Mouse (Mus musculus) embryo, embryonic 11 days (tissue): ENCODE data around the gene Kif13a.
A peak's percentile ranks its signal among the peaks of the same experiment; 100 is the strongest.

Source experiments
- DNase-seq: peaks from one replicate; pipeline ENCODE4 v3.0.0-alpha.2; 2015

Gene Kif13a

GRCm38 (mm10) chr13:46880736-46881135, 48.9 kb downstream of the Kif13a start:
- DNase-seq = peak; percentile 38

DNA sequence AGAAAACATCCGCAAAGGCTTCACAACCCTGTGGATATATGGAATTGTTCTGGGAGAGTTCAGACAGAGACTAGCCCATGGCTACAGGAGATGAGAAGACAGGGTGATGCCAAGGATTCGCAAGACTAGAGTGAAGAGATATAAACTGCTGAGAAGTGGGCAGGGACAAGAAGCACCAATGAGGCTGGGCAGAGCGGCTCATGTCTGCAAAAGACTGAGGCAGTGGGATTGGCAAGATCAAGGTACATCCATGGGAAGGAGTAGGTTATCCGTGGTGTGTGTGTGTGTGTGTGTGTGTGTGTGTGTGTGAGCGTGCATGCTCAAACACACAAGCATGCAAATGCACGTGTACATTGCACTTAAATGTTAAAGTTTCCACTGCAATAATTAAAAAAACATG, 49.4 kb downstream of the Kif13a start:
- no peak for DNase-seq

GRCm38 (mm10) chr13:46877049-46877448, 52.6 kb downstream of the Kif13a start:
- no peak for DNase-seq

DNA sequence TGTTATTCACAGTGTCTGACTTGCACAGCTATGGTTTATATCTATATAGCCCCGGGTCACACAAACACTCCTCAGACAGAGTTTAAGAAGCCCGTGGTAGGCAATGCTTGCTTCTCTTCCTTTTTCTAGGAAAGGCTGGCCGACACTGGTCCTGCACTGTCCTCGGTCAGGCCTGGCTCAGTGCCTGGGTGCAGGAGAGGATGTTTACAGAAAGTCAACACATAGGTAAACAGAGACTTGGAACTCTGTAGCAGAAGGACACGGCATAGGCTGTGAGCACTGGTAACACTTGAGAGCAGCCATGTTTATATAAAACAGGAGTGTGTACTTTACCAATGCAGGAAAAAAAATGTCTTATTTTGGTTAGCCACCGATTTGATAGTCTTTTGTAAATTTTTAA, 54.3 kb downstream of the Kif13a start:
- DNase-seq = no peak

GRCm38 (mm10) chr13:46872732-46873131, 56.9 kb downstream of the Kif13a start:
- no peak for DNase-seq

GRCm38 (mm10) chr13:46872194-46872593, 57.5 kb downstream of the Kif13a start:
- peak; percentile 41 for DNase-seq

DNA sequence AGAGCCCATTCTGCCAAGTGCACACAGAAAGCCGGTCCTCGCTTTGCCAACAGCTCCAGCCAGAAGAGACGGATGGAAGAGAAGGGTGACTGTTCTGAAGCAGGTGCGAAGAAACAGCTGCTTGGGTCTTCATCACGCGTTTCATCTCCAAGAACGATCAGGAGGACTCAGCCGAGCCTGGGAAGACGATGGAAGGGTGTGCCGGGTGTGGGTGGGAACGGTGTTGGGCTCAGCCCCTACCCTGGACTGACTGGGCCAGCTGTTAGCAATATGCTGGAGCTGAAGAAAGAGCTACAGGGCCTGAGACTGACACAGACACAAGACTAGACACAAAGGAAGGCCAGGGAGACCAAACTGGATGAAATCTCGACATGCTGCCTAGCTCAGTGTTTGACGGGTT, 60.2 kb downstream of the Kif13a start:
- no peak for DNase-seq

DNA sequence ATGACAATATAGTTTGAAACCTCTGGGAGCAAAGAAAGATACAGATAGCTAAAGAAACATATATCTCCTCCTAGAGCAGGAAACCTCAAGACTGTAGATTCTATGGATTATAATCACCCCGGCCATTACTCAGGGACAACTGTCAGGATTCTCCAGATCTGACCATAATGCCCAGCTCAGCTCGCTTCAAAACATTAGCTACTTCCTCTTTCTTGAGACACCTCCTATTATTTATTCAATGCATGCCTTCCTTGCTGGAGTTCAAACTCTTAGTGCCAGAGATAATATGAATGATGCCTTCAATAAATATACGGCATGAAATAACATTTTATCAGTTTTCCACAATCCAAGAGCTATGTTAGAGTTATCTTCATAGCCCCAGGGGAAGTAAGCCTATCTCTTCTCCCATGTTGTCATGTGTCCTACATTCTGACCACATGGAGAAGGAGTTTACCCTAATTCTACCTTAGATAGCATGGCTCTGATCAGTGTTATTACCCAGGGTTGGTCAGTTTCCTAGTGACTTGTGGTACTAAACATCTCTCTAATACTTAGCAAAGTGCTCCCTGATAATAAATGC, 66.4 kb downstream of the Kif13a start:
- no peak for DNase-seq

DNA sequence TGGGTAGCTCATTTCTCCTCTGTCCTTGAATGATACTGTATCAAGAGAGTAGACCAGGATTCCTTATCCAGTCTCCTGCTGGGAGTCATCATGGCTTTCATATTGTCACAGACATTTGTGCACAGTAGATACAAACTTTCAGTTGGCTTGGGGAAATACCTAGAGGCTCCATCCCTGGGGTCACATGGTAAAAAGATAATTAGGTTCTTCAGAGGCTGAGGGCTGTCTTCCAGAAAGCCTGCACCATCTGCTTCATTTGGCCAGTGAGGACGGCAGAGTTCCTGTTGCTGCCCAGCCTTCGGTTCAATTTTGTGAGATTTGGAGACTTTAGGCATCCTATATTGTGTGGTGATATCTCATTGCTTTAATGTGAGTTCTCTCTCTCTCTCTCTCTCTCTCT, 69.8 kb downstream of the Kif13a start:
- no peak for DNase-seq

- no peak for DNase-seq
Measured at GRCm38 (mm10) chr13:46859173-46859572, 70.5 kb downstream of the Kif13a start.

- no peak for DNase-seq
Measured at GRCm38 (mm10) chr13:46858835-46859152, 70.9 kb downstream of the Kif13a start.

DNA sequence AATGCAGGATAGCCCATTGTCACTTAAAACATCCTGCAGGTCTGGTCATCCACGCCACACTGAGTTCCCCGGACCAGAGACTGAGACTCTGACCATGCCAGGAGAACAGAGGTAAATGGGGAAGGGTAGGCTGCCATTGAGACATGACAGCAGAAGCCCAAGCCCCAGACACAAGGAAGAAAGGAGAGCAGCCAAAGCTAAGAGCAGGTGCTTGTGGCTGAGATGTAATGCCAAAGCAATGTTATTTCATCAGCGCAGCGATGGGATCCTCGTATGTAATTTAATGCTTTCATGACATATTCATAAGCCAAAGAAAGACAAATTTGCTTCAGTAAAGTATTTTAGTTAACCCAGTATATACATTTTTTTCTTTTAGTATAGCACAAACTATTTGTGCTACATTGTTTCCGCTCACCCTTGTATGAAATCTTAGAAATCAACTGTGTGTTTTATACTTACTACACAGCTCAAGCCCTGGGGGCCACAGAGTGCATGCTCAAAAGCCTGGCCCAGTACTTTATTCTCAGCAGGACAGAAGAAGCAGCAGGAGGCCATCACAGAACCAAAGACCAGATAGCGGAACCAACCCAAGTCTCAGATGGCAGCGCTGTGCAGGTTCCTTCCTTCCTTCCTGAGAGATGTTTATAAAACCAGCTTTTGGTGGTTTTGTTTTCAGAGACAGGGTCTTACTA, 71.4 kb downstream of the Kif13a start:
- DNase-seq = no peak

GRCm38 (mm10) chr13:46854456-46854855, 75.2 kb downstream of the Kif13a start:
- no peak for DNase-seq

- no peak for DNase-seq
Measured at GRCm38 (mm10) chr13:46852470-46852869, 77.2 kb downstream of the Kif13a start.

DNA sequence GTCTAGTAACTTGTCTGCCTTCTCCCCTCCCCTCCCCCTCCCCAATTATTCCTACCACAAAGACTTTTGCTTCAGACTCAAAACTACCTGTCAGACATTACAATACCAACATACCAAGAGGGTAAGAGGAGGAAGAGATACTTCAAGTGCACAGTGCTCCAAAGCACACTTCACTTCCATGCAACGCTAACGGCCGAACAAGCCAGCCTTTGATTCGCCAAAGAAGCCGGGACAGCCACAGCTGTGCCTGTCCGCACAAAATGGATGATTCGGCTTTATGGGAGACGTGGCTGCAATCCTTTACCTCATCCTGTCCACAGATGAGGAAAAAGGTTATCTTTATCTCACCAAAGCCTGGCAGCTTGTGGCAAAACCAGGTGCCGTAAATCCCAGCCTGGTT, 84.2 kb downstream of the Kif13a start:
- DNase-seq = no peak

- DNase-seq = no peak
Measured at GRCm38 (mm10) chr13:46844561-46845235, 85.0 kb downstream of the Kif13a start.

GRCm38 (mm10) chr13:46843646-46844045, 86.0 kb downstream of the Kif13a start:
- no peak for DNase-seq

- DNase-seq = no peak
Measured at GRCm38 (mm10) chr13:46842185-46842584, 87.5 kb downstream of the Kif13a start.

GRCm38 (mm10) chr13:46841668-46842067, 88.0 kb downstream of the Kif13a start:
- DNase-seq = no peak

GRCm38 (mm10) chr13:46840676-46841075, 89.0 kb downstream of the Kif13a start:
- no peak for DNase-seq

DNA sequence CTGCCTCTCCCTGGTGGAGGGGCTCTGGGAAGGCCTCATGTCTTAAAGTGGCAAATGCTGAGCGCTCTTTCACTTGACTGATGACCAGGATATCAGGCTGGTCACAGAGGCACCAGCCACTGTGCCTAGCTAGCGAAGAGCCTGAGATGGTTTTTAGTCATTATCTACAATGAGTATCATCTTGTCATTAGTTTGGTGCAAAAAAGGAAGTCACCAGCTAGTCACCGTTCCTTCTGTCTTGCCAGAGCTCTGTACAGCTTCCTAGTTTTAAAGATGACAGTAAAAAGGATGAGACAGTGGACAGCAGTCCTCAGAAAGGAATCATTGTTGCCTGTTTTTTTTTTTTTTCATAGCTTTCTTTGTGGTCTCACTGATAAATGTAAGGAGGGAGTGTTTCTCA, 90.4 kb downstream of the Kif13a start:
- DNase-seq = no peak

DNA sequence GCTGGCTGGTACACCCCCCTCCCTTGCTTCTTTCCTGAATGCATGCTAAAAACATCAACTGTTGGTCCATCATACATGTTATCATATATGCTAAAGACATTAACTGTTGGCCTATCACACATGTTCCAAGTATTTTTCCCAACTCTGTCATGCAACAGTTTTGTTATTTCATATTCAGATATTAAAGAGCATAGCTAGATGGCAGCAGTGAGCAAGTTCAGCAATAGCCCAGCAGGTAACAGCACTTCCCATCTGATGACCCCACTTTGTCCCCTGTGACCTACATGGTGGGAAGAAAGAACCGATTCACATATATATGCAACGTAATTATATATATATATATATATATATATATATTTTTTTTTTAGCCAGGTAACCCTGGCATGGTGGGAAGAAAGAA, 91.1 kb downstream of the Kif13a start:
- peak; percentile 65 for DNase-seq

GRCm38 (mm10) chr13:46835351-46835750, 94.3 kb downstream of the Kif13a start:
- DNase-seq = no peak

DNA sequence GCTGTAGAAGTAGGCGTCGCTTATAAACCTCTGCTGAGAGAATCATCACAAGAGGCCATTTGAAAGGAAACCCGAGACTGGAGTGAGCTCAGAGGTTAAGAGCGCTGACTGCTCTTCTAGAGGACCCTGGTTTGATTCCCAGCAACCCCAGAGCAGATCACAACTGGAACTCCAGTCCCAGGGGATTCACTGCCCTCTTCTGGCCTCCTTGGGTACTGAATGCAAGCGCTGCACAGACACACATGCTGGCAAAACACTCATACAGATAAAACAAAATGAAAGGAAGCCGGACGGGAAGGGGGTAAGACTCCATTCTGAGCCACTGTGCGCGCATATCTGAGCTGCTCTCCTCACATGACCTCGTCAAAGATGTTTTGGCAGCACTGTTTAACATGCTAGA, 94.9 kb downstream of the Kif13a start:
- no peak for DNase-seq

DNA sequence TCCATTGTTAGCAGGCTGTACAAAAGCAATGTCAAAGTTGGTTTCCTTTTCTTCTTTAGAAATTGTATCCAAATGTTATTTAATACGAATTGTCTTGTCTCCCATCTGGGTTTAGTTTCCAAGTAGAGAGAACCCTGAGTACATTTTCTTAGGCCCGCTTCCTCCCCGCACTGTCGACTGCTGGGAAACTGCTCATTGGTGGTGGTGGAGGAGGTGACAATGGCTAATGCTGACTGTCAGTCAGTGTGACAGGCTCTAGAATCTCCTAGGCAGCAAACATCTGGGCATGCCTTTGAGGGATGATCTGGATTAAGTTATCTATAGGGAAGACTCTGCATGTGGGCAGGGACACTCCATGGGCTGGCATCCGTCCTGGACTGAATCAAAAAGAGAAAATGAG, 96.1 kb downstream of the Kif13a start:
- no peak for DNase-seq
